In the genomic region with DNA sequence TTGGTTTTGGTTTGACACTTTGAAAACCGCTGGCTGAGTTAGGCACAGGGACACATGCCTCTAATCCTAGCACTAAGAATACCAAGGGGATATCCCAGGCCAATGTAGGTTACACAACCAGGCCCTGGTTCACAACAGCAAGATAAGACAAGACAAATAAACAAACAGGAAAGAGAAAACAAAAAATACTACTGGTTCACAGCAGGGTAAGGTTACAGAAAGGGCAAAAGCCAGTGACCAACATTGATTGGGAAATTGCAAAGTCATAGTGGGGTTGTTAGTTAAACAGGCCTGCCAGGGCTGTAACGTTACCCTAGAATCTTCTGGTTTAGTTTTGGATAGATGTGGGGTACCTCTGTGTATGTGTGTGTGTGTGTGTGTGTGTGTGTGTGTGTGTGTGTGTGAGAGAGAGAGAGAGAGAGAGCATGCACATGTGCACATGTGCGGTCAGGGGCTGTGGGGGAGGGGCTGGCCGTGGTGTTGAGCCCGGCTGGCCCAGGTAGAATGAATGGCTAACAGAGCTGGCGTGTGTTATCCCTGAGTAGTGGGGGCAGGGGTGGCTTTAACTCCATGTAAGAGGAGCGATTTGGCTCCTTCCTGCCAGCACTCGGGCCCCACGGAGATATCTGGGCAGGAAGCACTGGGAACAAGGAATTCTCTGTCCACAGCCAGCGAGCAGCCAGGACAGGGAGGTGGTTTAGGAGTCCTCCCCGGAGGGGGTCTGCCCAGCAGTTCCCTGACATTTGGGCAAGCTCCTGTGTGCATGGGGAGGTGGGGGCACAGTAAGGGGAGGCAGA, we compare ENCODE assay signal across 9 mouse cellular contexts. TPM values are rescaled to one million over a fixed set of nuclear protein-coding genes. Genes with fewer than 3 reads are reported as not detected.
DNase-seq lines count a peak whose midpoint lies in the region; ATAC-seq lines count a peak whose summit lies in the region.
"Had no signal": no experiment of that assay in that cellular context is flagged by ENCODE, and none has a peak within 500 bp of the region (broad histone marks: within the 10 kb centered on the region; RNA-seq: fewer than 3 reads in every experiment).

No protein-coding gene starts in this region.

- H3K4me3 ChIP-seq in heart, embryonic 16.5 days (ENCODE audit: low read length) = no peak overlapping the region
- H3K4me3 ChIP-seq: midbrain, embryonic 12.5 days had no signal

- peak; percentile 28 for DNase-seq in right cerebral cortex, postnatal 4 days
- no peak for DNase-seq in right cerebral cortex, adult 18-20 months
- peak; percentile 59 to 69 for DNase-seq in kidney, postnatal 4 days
- DNase-seq in yolk sac, embryonic 10.5 days (ENCODE audit: low spot score) = peak; percentile 70
- DNase-seq in urinary bladder, adult 18-20 months (ENCODE audit: low spot score in 2 of 2) = no peak
- DNase-seq in cerebellum, postnatal 36 days = no peak
- no peak for DNase-seq in gastrocnemius, postnatal 10 days

- 19% methylated on average over 11 of the region's 11 CpGs for WGBS in heart, embryonic 16.5 days

- 0 out of 2 replicates have a peak overlapping the region, but pooled peaks have one; percentile 45 for H3K27ac ChIP-seq in heart, embryonic 16.5 days (ENCODE audit: low read length)
- H3K27ac ChIP-seq: midbrain, embryonic 12.5 days had no signal

- H3K36me3 ChIP-seq in heart, embryonic 16.5 days (ENCODE audit: control insufficient read depth, insufficient read depth) = no peaks in the 10 kb centered on the region
- H3K36me3 ChIP-seq: midbrain, embryonic 12.5 days had no signal

- peak overlapping the region; percentile 26 for H3K4me2 ChIP-seq in heart, embryonic 16.5 days (ENCODE audit: low read depth, low read length)
- H3K4me2 ChIP-seq: midbrain, embryonic 12.5 days had no signal

- peak overlapping the region; percentile 42; the same call in 1 of the 2 replicates for H3K9ac ChIP-seq in heart, embryonic 16.5 days (ENCODE audit: low read length)
- H3K9ac ChIP-seq: midbrain, embryonic 12.5 days had no signal

- peaks cover 31% of the 10 kb centered on the region for H3K4me1 ChIP-seq in heart, embryonic 16.5 days (ENCODE audit: control insufficient read depth, insufficient read depth, low read length)
- H3K4me1 ChIP-seq: midbrain, embryonic 12.5 days had no signal

- no peaks in the 10 kb centered on the region for H3K27me3 ChIP-seq in heart, embryonic 16.5 days (ENCODE audit: control insufficient read depth, insufficient read depth, low read length)
- H3K27me3 ChIP-seq: midbrain, embryonic 12.5 days had no signal

- no peaks in the 10 kb centered on the region for H3K9me3 ChIP-seq in heart, embryonic 16.5 days (replicated peaks; ENCODE audit: control insufficient read depth, low read length)
- H3K9me3 ChIP-seq: midbrain, embryonic 12.5 days had no signal

- peak; percentile 65 for ATAC-seq in heart, embryonic 16.5 days (replicated peaks; ENCODE audit: extremely low read depth, insufficient read depth, low FRiP score)

RNA-seq across cellular contexts. Expression of gene Epb41l1, which starts 19.2 kb away (rescaled TPM):
- polyA plus RNA-seq in heart, embryonic 16.5 days (2015; fragmentation: Nextera tagmentation; extraction: Ambion mirVana) = 0.76 and 0.94 TPM in 2 replicates
- 10 to 100 TPM; 16.1 to 18.9 TPM for total RNA-seq in gastrocnemius, postnatal 10 days (2021)

Comparison
In these comparisons a context has a peak if more than half of its experiments do, and no peak if none do; other contexts are left out.
1. DNase-seq: peak in right cerebral cortex, postnatal 4 days (single experiment), kidney, postnatal 4 days (2 of 2) and yolk sac, embryonic 10.5 days (single experiment); none in right cerebral cortex, adult 18-20 months (single experiment), urinary bladder, adult 18-20 months (0 of 2), cerebellum, postnatal 36 days (0 of 2) and gastrocnemius, postnatal 10 days (single experiment).